Mouse (Mus musculus) frontal cortex, postnatal 25 days (tissue): ENCODE results near the gene Psmb7.

Experiments
- DNase-seq, 2 experiments: peaks; one replicate each; pipeline ENCODE4 v3.0.0; 2022; ENCODE audit warnings: low spot score in 2 of 2

Psmb7 gene

GRCm38 (mm10) chr2:38591751-38592459, 52.0 kb downstream of the Psmb7 start:
- DNase-seq, result peak in 1 of 2 experiments; percentile 16

GRCm38 (mm10) chr2:38586733-38587132, 57.2 kb downstream of the Psmb7 start:
- DNase-seq, result no peak

GRCm38 (mm10) chr2:38585379-38585736, 58.5 kb downstream of the Psmb7 start:
- no peak for DNase-seq

GRCm38 (mm10) chr2:38584514-38585378, 59.1 kb downstream of the Psmb7 start:
- no peak for DNase-seq

- DNase-seq, result no peak
Observed at GRCm38 (mm10) chr2:38583982-38584381, 59.9 kb downstream of the Psmb7 start.

GRCm38 (mm10) chr2:38579528-38579927, 64.4 kb downstream of the Psmb7 start:
- no peak for DNase-seq

- DNase-seq, result no peak
Observed at GRCm38 (mm10) chr2:38578602-38579521, 65.0 kb downstream of the Psmb7 start.

- DNase-seq, result no peak
Observed at GRCm38 (mm10) chr2:38574697-38575096, 69.2 kb downstream of the Psmb7 start.

GRCm38 (mm10) chr2:38571971-38572601, 71.8 kb downstream of the Psmb7 start:
- DNase-seq, result no peak

- DNase-seq, result no peak
Observed at GRCm38 (mm10) chr2:38562596-38562995, 81.3 kb downstream of the Psmb7 start.

- no peak for DNase-seq
Observed at GRCm38 (mm10) chr2:38560296-38561227, 83.3 kb downstream of the Psmb7 start.

GRCm38 (mm10) chr2:38556721-38557120, 87.2 kb downstream of the Psmb7 start:
- DNase-seq, result no peak

- DNase-seq, result no peak
Observed at GRCm38 (mm10) chr2:38555659-38556058, 88.2 kb downstream of the Psmb7 start.

GRCm38 (mm10) chr2:38554226-38554995, 89.5 kb downstream of the Psmb7 start:
- no peak for DNase-seq

GRCm38 (mm10) chr2:38552004-38552443, 91.9 kb downstream of the Psmb7 start:
- no peak for DNase-seq

GRCm38 (mm10) chr2:38547793-38548517, 95.9 kb downstream of the Psmb7 start:
- no peak for DNase-seq

GRCm38 (mm10) chr2:38546748-38547147, 97.1 kb downstream of the Psmb7 start:
- DNase-seq, result no peak

- DNase-seq, result no peak
Observed at GRCm38 (mm10) chr2:38546222-38546621, 97.7 kb downstream of the Psmb7 start.

- DNase-seq, result no peak
Observed at GRCm38 (mm10) chr2:38545706-38546105, 98.2 kb downstream of the Psmb7 start.
